Mouse (Mus musculus): Measurements from ENCODE around the gene Tox4. TPM values are rescaled to one million over a fixed set of nuclear protein-coding genes. Genes with fewer than 3 reads are reported as not detected.

Tox4 gene
- polyA plus RNA-seq, 1 experiment from 2014 or later, result 43.4 TPM

Other genes with a start within 250 kb of the Tox4 start
- not detected in 2 replicates for gene Olfr221, start 236.7 kb upstream of the Tox4 start, polyA plus RNA-seq (2015; fragmentation: Nextera tagmentation; extraction: Ambion mirVana)
- gene Hnrnpc, start 175.1 kb upstream of the Tox4 start, polyA plus RNA-seq (2015; fragmentation: Nextera tagmentation; extraction: Ambion mirVana), result 603 and 612 TPM in 2 replicates
- 57.8 and 59.1 TPM in 2 replicates for gene Rpgrip1, start 168.4 kb upstream of the Tox4 start, polyA plus RNA-seq (2015; fragmentation: Nextera tagmentation; extraction: Ambion mirVana)
- 51.8 and 55.8 TPM in 2 replicates for gene Supt16, start 81.7 kb upstream of the Tox4 start, polyA plus RNA-seq (2015; fragmentation: Nextera tagmentation; extraction: Ambion mirVana)
- gene Chd8, start 21.4 kb upstream of the Tox4 start, polyA plus RNA-seq (2015; fragmentation: Nextera tagmentation; extraction: Ambion mirVana), result 32.6 and 33.8 TPM in 2 replicates
- gene Rab2b, start 399 bp downstream of the Tox4 start, polyA plus RNA-seq (2015; fragmentation: Nextera tagmentation; extraction: Ambion mirVana), result 17.9 and 18.6 TPM in 2 replicates
- gene Mettl3, start 26.0 kb downstream of the Tox4 start, polyA plus RNA-seq (2015; fragmentation: Nextera tagmentation; extraction: Ambion mirVana), result 42.3 and 46.1 TPM in 2 replicates
- gene Sall2, start 49.6 kb downstream of the Tox4 start, polyA plus RNA-seq (2015; fragmentation: Nextera tagmentation; extraction: Ambion mirVana), result 14.0 and 16.7 TPM in 2 replicates
- not detected in 2 replicates for gene Olfr1513, start 77.3 kb downstream of the Tox4 start, polyA plus RNA-seq (2015; fragmentation: Nextera tagmentation; extraction: Ambion mirVana)
- not detected in 2 replicates for gene Olfr1512, start 100.0 kb downstream of the Tox4 start, polyA plus RNA-seq (2015; fragmentation: Nextera tagmentation; extraction: Ambion mirVana)
- gene Olfr1511, start 118.2 kb downstream of the Tox4 start, polyA plus RNA-seq (2015; fragmentation: Nextera tagmentation; extraction: Ambion mirVana), result not detected in 2 replicates
- not detected in 2 replicates for gene Olfr1510, start 135.2 kb downstream of the Tox4 start, polyA plus RNA-seq (2015; fragmentation: Nextera tagmentation; extraction: Ambion mirVana)
- gene Olfr1509, start 163.8 kb downstream of the Tox4 start, polyA plus RNA-seq (2015; fragmentation: Nextera tagmentation; extraction: Ambion mirVana), result not detected in 2 replicates
- gene Olfr1508, start 188.3 kb downstream of the Tox4 start, polyA plus RNA-seq (2015; fragmentation: Nextera tagmentation; extraction: Ambion mirVana), result not detected in 2 replicates
- gene Olfr1507, start 216.6 kb downstream of the Tox4 start, polyA plus RNA-seq (2015; fragmentation: Nextera tagmentation; extraction: Ambion mirVana), result not detected in 2 replicates

Data from lung, embryonic 16.5 days (tissue).